ENCODE assay signal across 16 mouse cellular contexts in the genomic region with DNA sequence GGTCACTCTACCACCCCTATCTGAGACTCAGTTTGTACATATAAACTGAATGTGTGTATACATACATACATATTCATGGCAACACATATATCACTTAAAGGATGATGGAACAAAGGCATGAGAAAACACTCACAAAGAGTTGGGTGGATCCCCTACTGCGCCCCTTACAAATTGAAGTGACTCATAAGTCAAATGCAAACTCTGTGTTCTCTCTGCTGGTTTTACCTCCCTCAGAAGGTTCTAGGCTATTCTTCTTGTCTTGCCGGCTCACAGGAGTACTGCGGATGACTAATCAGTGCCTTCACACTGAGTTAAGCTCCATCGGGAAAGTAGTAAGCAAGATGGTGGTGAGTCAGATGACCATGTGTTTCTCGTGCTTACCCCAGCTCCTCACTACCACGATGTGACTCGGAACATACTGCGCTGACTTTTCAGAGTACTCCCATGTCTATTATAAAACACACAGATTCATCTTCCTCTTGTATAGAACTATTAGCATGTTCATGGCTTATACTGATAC.
DNase-seq lines count a peak whose midpoint lies in the region.
"Had no signal": no experiment of that assay in that cellular context is flagged by ENCODE, and none has a peak within 500 bp of the region (broad histone marks: within the 10 kb centered on the region; RNA-seq: fewer than 3 reads in every experiment).

No protein-coding gene starts in this region.

- DNase-seq in adrenal gland, adult 2 months: peak; percentile 49
- no peak for DNase-seq in adrenal gland, postnatal 36 days
- DNase-seq in right cerebral cortex, adult 18-20 months: peak; percentile 68
- no peak for DNase-seq in right cerebral cortex, postnatal 4 days
- DNase-seq in ZHBTc4 (ENCODE audit: low read depth, low spot score): peak; percentile 43
- no peak for DNase-seq in thymus, postnatal 4 days
- no peak for DNase-seq in spleen, adult 12 weeks (ENCODE audit: low spot score)
- DNase-seq: adrenal gland, postnatal 10 days; cerebellum, adult 18-20 months; cerebellum, adult 9-10 months; cerebellum, postnatal 14 days; forebrain, postnatal 0 days; gastrocnemius, postnatal 10 days; gastrocnemius, postnatal 36 days; heart, adult 2 months; heart, postnatal 14 days had no signal

Comparison
In these comparisons a context has a peak if more than half of its experiments do, and no peak if none do; other contexts are left out.
1. DNase-seq: peak in adrenal gland, adult 2 months (single experiment), right cerebral cortex, adult 18-20 months (single experiment) and ZHBTc4 (single experiment); none in adrenal gland, postnatal 36 days (0 of 2), right cerebral cortex, postnatal 4 days (single experiment), thymus, postnatal 4 days (single experiment) and spleen, adult 12 weeks (single experiment).